Mouse (Mus musculus) embryonic stem cell, embryonic (primary cell): ENCODE data around the gene Cacna1c.
"Not testable (repeated sequence)": the region's sequence is repeated elsewhere in the genome, so short reads cannot be mapped to it uniquely, and the experiment has no call there.

Source experiments
- CTCF ChIA-PET, 4 experiments: fragments of 300-600 bp in 2 of 4; fragments of 350-600 bp in 2 of 4; sonication (Branson Sonifier 250); formaldehyde crosslinking; loops; one replicate each; lab custom pipeline; 2022; ENCODE audit warnings: inconsistent platforms in 2 of 4; lab: Charles Lee
- POLR2A ChIA-PET, 4 experiments: fragments of 300-600 bp in 2 of 4; fragments of 350-600 bp in 2 of 4; sonication (Branson Sonifier 250); formaldehyde crosslinking; loops; one replicate each; lab custom pipeline; 2022; ENCODE audit warnings: antibody characterized with exemption in 4 of 4, inconsistent platforms in 1 of 4; lab: Charles Lee

Gene Cacna1c

DNA sequence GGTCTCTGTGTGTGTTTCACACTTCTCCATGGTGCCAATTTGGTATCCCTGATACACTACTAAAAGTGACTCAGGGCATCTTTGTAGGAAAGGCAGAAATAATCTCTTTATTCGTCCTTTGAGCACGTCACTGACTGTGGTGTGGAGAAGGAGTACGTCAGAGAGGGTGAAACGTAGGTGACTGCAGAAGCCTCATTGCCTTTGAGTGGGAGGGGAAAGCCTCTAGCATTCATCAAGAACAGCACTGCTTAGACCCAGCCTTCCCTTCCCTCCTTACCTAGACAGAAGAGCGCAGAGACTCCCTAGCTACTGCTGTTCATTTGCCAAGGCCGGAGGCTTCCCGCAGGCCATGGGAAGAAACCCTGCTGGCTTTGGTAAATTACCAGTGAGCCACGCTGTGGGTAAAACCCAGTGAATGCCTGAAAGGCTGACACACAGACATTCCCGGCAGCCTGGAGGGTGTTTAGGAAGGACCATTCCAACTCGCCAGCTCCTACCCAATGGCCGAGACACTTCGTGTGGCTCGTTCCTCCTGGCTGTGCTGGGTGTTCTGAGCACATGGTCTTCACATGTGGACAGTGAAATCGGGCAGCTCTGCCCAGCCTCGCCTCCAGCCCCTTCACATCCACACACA, 23.1 kb upstream of the Cacna1c start:
- CTCF ChIA-PET = interaction anchor here (0.6 to 5.2 kb wide), 27 partner anchors 9 to 1305 kb away, joined by 3 to 80 read pairs (median 4); no protein-coding TSS in a partner anchor

GRCm38 (mm10) chr6:119218591-119218990, 22.4 kb upstream of the Cacna1c start:
- ChIA-PET POLR2A (interaction anchor here in 2 of 4 experiments (1.7 to 1.8 kb wide), 2 partner anchors 39 to 129 kb away, joined by 4 read pairs; no protein-coding TSS in a partner anchor), CTCF (interaction anchor here in 2 of 4 experiments (2.4 to 5.2 kb wide), 4 partner anchors 130 to 224 kb away, joined by 13 to 80 read pairs (median 29); no protein-coding TSS in a partner anchor)

More for the DNA sequence above, 23.1 kb upstream of the Cacna1c start:
- POLR2A ChIA-PET = interaction anchor here in 3 of 4 experiments (0.7 to 3.8 kb wide), 7 partner anchors 20 to 224 kb away, joined by 3 to 18 read pairs (median 5); partner anchors contain the start of gene Lrtm2 (in 1 of the 3)

- CTCF ChIA-PET = interaction anchor here in 1 of 4 experiments (4.3 kb wide), 1 partner anchor 131 kb away, joined by 42 read pairs; no protein-coding TSS in a partner anchor
Observed at GRCm38 (mm10) chr6:119217661-119218060, 21.4 kb upstream of the Cacna1c start.

DNA sequence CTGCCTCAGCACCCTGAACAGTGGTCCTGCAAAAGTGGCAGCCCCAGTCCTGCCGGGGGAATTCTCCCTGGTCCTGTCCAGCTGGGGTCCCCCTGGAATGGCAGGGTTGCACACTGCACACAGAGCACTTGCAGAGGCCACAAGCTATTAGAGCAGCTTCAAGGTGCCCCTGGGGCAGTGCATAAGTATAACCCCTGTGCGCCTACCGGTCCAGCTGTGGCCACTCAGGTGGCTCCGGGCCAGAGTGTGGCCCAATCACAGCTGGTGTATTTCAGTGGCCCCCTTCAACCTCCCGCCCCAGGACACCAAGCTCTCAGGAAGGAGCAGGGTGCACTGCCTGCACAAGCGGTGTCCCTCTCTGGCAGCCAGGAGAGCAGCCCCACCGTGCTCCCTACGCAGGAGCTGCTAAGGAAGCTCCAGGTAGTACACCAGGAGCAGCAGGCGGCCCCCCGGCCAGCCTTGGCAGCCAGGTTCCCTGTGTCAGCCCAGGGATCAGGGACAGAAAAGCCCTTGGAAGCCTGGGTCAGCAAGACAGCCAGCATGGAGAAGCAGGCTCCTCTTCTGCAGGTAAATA, 18.9 kb upstream of the Cacna1c start:
- CTCF ChIA-PET = interaction anchor here in 3 of 4 experiments (0.6 to 1.5 kb wide), 8 partner anchors 16 to 291 kb away, joined by 3 to 6 read pairs (median 4); no protein-coding TSS in a partner anchor
- POLR2A ChIA-PET = interaction anchor here in 2 of 4 experiments (0.6 to 2.5 kb wide), 3 partner anchors 10 to 133 kb away, joined by 3 to 7 read pairs (median 3); no protein-coding TSS in a partner anchor

More at GRCm38 (mm10) chr6:119217661-119218060, 21.4 kb upstream of the Cacna1c start:
- POLR2A ChIA-PET = interaction anchor here in 2 of 4 experiments (1.0 to 2.5 kb wide), 5 partner anchors 26 to 130 kb away, joined by 3 to 7 read pairs (median 4); no protein-coding TSS in a partner anchor

GRCm38 (mm10) chr6:119214190-119214589, 18.0 kb upstream of the Cacna1c start:
- ChIA-PET POLR2A (interaction anchor here in 1 of 4 experiments (0.5 kb wide), 1 partner anchor 39 kb away, joined by 3 read pairs; the partner anchor contains the start of gene Dcp1b), CTCF (interaction anchor here in 2 of 4 experiments (0.5 to 0.7 kb wide), 2 partner anchors 230 to 1389 kb away, joined by 3 read pairs; no protein-coding TSS in a partner anchor)

GRCm38 (mm10) chr6:119213375-119213774, 17.2 kb upstream of the Cacna1c start:
- ChIA-PET CTCF (no interaction called here), POLR2A (no interaction called here)

- CTCF ChIA-PET = not testable (repeated sequence)
- POLR2A ChIA-PET = interaction anchor here in 2 of 4 experiments (0.6 to 0.7 kb wide), 2 partner anchors 33 to 206 kb away, joined by 3 to 5 read pairs; no protein-coding TSS in a partner anchor
Observed at GRCm38 (mm10) chr6:119206006-119206405, 9.8 kb upstream of the Cacna1c start.

DNA sequence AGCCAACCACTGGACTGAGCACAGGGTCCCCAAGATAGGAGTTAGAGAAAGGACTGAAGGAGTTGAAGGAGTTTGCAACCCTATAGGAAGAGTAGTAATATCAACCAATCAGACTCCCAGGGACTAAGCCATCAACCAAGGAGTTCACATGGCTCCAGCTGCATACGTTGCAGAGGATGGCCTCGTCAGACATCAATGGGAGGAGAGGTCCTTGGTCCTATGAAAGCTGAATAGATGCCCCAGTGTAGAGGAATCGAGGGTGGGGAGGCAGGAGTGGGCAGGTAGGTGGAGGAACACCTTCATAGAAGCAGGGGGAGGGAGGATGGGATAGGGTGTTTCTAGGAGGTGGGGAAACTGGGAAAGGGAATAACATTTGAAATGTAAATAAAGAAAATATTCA, 8.7 kb upstream of the Cacna1c start:
- POLR2A ChIA-PET = interaction anchor here in 1 of 4 experiments (1.0 kb wide), 1 partner anchor 16 kb away, joined by 3 read pairs; no protein-coding TSS in a partner anchor
- CTCF ChIA-PET = interaction anchor here in 2 of 4 experiments (0.6 to 1.3 kb wide), 3 partner anchors 15 to 239 kb away, joined by 3 to 5 read pairs (median 4); partner anchors contain the start of gene Dcp1b (in 1 of the 2)

DNA sequence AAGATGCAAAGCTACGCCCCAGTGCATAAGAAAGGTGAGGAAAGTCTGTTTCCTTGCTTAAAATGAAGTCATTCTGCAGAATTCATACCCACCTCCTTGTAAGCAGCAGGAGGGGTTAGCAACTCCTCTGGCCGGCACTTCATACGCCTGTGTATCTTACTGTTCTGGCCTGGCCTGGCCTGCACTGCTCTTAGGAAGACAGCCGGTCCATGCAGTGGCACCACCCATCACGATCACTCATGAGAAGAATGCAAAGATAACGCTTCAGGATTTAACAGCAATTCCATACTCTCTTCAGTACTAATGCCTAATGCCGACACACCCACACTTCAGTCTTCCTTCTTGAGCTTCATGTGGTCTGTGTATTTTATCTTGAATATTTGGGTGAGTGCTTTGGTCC, 8.1 kb upstream of the Cacna1c start:
- POLR2A ChIA-PET = no interaction called here
- CTCF ChIA-PET = interaction anchor here in 2 of 4 experiments (0.7 to 1.3 kb wide), 2 partner anchors 16 to 240 kb away, joined by 4 read pairs; no protein-coding TSS in a partner anchor

DNA sequence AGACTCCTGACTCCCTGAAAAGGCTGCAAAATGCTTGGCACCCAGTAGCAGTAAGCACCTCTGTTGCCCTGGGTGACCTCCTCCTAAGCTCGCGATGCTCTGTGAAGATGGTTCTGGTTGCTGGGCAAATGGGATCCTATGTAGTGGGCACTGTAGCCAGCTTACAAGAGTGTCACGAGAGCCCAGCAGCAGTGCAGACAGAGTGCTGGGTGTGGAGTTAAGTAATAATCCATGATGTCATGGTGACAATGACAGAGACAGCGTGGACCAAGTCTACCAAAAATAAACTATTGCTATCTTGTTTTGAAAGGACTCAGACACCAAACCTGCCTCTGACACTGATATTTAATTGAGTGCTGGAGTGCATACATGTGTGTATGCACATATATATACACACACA, 5.4 kb upstream of the Cacna1c start:
- CTCF ChIA-PET = no interaction called here
- POLR2A ChIA-PET = no interaction called here

DNA sequence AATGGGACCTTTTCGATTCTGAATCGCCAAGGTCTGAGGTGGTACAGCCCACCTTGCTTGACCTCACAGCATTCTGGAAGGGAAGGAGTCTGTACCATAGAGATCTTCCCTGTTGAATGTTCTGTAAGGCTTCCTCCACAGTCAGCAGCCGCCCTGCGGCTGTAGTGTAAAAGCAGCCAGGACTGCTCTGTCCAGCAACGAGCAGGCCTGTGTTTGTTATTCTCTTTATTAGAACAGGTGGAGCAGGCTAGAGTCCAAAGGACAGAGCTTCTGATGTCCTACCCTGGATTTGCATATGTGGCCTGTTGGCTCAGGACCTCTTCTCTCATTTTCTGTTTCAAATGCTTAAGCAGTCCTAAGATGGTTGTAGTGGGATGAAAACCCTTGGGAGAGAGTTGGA, 4.1 kb upstream of the Cacna1c start:
- ChIA-PET POLR2A (interaction anchor here in 2 of 4 experiments (1.0 to 1.7 kb wide), 4 partner anchors 9 to 59 kb away, joined by 3 to 7 read pairs (median 4); partner anchors contain the start of gene Dcp1b (in 2 of the 2)), CTCF (interaction anchor here in 3 of 4 experiments (0.6 to 1.7 kb wide), 3 partner anchors 15 to 1424 kb away, joined by 3 to 5 read pairs (median 4); no protein-coding TSS in a partner anchor)

- ChIA-PET CTCF (interaction anchor here in 2 of 4 experiments (0.6 to 1.7 kb wide), 4 partner anchors 16 to 429 kb away, joined by 3 to 5 read pairs (median 4); no protein-coding TSS in a partner anchor), POLR2A (interaction anchor here in 2 of 4 experiments (0.6 to 1.7 kb wide), 14 partner anchors 8 to 441 kb away, joined by 3 to 7 read pairs (median 3); partner anchors contain the start of gene Dcp1b (in 2 of the 2))
Observed at GRCm38 (mm10) chr6:119199274-119199879, 3.2 kb upstream of the Cacna1c start.

DNA sequence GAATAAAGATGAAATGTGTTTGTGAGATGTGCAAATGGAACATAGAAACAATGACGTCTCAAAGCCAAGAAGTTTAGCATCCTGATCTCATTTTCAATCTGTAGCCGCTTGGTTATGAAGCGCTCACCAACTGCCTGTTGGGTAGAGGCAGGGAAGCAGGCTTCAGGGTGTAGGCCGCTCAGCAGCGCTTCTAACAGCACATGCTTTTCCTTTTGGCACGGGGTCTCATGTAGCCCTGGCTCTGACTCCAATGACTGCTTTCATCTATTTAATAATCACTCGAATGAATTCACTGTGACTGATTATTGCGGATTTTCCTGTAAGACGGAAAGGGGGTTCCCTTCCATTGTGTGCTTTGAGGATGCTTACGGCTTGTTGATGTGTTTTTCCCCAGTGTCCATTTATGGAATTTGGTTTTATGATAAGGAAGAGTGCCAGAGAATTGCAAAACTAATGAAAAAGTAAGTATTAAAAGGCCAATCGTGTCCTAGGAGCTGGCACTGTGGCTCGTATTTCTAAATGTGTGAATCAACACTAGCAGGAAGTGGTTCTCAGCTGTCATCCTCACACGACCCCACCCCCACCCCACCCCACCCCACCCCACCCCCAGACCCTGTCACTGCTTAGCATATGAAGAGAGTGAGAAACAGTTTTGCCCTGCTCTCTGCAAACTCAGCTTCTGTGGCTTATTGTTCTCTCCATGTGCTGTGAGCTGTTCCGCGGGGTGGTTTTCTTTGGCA, 2.5 kb upstream of the Cacna1c start:
- CTCF ChIA-PET = interaction anchor here in 2 of 4 experiments (0.6 to 1.7 kb wide), 2 partner anchors 16 to 428 kb away, joined by 3 to 4 read pairs; no protein-coding TSS in a partner anchor

DNA sequence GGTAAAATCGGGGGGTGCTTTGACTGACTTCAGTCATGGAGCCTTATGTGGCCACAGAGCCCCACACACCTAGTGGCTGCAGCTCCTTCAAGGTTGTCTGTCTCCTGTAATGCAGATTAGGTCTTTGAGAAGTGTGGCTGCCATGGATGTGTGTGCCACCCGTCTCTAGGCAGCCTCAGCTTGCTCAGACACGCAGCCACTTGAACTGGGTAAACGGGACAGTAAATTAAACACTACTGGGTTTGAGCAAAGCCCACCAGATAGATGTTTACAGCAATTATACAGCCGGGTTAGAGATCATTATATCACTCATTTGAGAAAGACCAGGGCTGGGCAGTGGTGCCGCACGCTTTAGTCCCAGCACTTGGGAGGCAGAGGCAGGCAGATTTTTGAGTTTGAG, 1.6 kb downstream of the Cacna1c start:
- ChIA-PET CTCF (interaction anchor here in 1 of 4 experiments (0.6 kb wide), 1 partner anchor 20 kb away, joined by 4 read pairs; no protein-coding TSS in a partner anchor), POLR2A (interaction anchor here in 3 of 4 experiments (0.7 to 2.7 kb wide), 5 partner anchors 12 to 775 kb away, joined by 3 to 9 read pairs (median 4); partner anchors contain the start of gene Dcp1b (in 1 of the 3))

More for the DNA sequence above, 2.5 kb upstream of the Cacna1c start:
- POLR2A ChIA-PET = interaction anchor here in 2 of 4 experiments (0.8 to 1.7 kb wide), 8 partner anchors 15 to 244 kb away, joined by 3 to 7 read pairs (median 3); partner anchors contain the start of gene Dcp1b (in 2 of the 2)

DNA sequence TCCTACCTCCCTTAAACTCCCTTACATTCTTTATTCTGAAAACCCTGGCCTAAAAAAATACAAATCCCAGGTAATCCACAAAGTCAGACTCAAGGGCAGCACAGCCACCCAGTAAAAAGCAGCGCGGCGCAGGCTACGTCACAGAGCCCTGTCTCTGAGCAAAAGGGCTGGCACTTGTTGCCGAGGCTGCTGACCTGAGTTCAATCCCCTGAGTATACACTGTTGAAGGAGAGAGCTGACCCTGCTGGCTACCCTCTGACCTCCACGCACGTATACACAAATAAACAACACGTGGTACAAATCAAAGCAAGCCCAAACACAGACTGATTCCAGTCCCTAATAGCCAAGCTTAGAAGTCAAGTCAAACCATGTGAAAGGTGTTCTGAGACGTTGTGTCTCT, 2.1 kb downstream of the Cacna1c start:
- CTCF ChIA-PET = no interaction called here
- POLR2A ChIA-PET = interaction anchor here in 3 of 4 experiments (0.7 to 2.7 kb wide), 5 partner anchors 11 to 774 kb away, joined by 3 to 9 read pairs (median 4); partner anchors contain the start of gene Dcp1b (in 1 of the 3)

DNA sequence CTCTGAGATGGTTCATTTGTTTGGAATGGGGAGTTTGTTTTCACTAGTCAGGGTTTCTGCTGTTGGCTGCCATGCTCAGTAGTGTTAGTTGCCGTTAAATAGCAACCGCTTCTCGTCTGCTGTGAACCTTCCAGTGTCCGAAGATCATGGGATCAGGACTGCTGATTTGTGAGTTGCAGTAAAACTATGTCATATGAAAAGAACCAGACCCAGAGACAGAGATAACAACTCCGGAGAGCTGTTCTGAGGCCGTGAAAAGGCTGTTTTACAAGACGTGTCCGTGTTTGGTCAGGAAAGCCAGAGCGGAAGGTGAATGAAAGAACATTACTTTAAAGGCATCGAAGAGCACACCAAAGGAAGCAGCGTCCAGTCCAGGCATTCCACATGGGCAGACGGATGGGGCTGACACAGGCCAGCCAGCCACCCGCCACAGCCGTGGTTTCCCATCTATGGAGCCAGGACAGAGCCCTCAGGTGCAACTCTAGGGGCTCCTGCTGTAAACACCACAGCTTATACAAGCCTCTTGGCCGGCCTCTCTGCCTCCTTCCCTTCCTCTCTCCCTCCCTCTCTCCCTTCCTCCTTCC, 2.6 kb downstream of the Cacna1c start:
- CTCF ChIA-PET = no interaction called here

More for the DNA sequence above, 2.6 kb downstream of the Cacna1c start:
- POLR2A ChIA-PET = interaction anchor here in 3 of 4 experiments (0.7 to 2.7 kb wide), 3 partner anchors 11 to 222 kb away, joined by 3 to 9 read pairs (median 4); partner anchors contain the start of gene Dcp1b (in 1 of the 3)
